Mouse (Mus musculus): Measurements from ENCODE around the gene Trir.

DNA sequence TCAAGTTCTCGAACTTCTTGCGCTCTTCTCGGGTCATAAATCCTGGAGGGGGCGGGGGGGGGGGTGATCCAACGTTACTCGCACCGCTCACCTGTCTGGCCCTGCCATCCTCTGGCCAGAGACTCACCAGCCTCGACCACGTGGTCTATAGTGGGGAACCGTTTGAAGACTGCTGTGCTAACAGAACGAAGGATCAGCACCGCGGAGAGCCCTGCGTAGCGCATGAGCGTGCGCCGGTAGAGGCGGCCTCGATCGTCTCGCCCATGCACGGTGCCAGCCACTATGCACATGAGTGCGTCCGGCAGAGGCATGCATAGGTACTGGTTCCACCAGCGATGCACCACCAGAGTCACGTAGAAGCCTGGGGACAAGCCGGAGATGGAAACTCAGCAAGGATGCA is 15.4 kb upstream of the Trir start:
- no peak for TF ChIP-seq TCF12 (IDR thresholded peaks at IDR 0.05; ENCODE audit: insufficient read depth, poor library complexity, severe bottlenecking)
- TF ChIP-seq USF1 (IDR thresholded peaks at IDR 0.05; ENCODE audit: low read depth), result no peak
- no peak for TF ChIP-seq MYOG (IDR thresholded peaks at IDR 0.05; ENCODE audit: control insufficient read depth in 1 of 3, insufficient read depth in 1 of 3, insufficient read length in 2 of 3, low read depth in 2 of 3)
- TF ChIP-seq SRF (IDR thresholded peaks at IDR 0.05; ENCODE audit: control insufficient read depth, insufficient read length, low read depth), result no peak
- TF ChIP-seq POLR2A (IDR thresholded peaks at IDR 0.05; ENCODE audit: insufficient read length, low read depth), result no peak
- TF ChIP-seq MAX (IDR thresholded peaks at IDR 0.05; ENCODE audit: low read depth), result no peak

All from myocyte (in vitro differentiated cells).